Mouse (Mus musculus): ENCODE results near the gene Ribc2. TPM values are rescaled to one million over a fixed set of nuclear protein-coding genes. Genes with fewer than 3 reads are reported as not detected.
A peak's percentile ranks its signal among the peaks of the same experiment; 100 is the strongest.

The Ribc2 gene
- total RNA-seq, 2 experiments from 2014 or later = 0.52 TPM; not detected in 1

GRCm38 (mm10) chr15:85177576-85177975, 45.7 kb downstream of the Ribc2 start:
- DNase-seq (ENCODE audit: extremely low spot score in 1 of 2, low spot score in 1 of 2) = peak in 1 of 2 experiments; percentile 50

GRCm38 (mm10) chr15:85178172-85178571, 46.3 kb downstream of the Ribc2 start:
- DNase-seq (ENCODE audit: extremely low spot score in 1 of 2, low spot score in 1 of 2) = no peak

- DNase-seq (ENCODE audit: extremely low spot score in 1 of 2, low spot score in 1 of 2) = no peak
These were observed 47.8 kb downstream of the Ribc2 start for GRCm38 (mm10) chr15:85179528-85180180.

- no peak for DNase-seq (ENCODE audit: extremely low spot score in 1 of 2, low spot score in 1 of 2)
These were observed 48.5 kb downstream of the Ribc2 start for GRCm38 (mm10) chr15:85180368-85180767.

GRCm38 (mm10) chr15:85182063-85182462, 50.2 kb downstream of the Ribc2 start:
- no peak for DNase-seq (ENCODE audit: extremely low spot score in 1 of 2, low spot score in 1 of 2)

- DNase-seq (ENCODE audit: extremely low spot score in 1 of 2, low spot score in 1 of 2) = no peak
These were observed 55.0 kb downstream of the Ribc2 start for GRCm38 (mm10) chr15:85186916-85187315.

- no peak for DNase-seq (ENCODE audit: extremely low spot score in 1 of 2, low spot score in 1 of 2)
These were observed 56.4 kb downstream of the Ribc2 start for GRCm38 (mm10) chr15:85188167-85188778.

Other genes with a start within 250 kb of the Ribc2 start
- 1 to 10 TPM in 1 of 2 experiments, under 1 TPM in 1; 0.89 to 1.6 TPM for gene Gm29666, start 212.0 kb upstream of the Ribc2 start, total RNA-seq (2021)
- 10 to 100 TPM; 31.0 to 32.5 TPM for gene Nup50, start 208.7 kb upstream of the Ribc2 start, total RNA-seq (2021)
- gene 5031439G07Rik, start 143.5 kb upstream of the Ribc2 start, total RNA-seq (2021) = 10 to 100 TPM; 80.6 to 99.0 TPM
- not detected for gene Upk3a, start 114.9 kb upstream of the Ribc2 start, total RNA-seq (2021)
- 10 to 100 TPM; 29.6 to 31.6 TPM for gene Fam118a, start 103.1 kb upstream of the Ribc2 start, total RNA-seq (2021)
- gene Smc1b, start 114 bp upstream of the Ribc2 start, total RNA-seq (2021) = under 1 TPM in 1 of 2 experiments, not detected in 1; 0.16 TPM
- gene Fbln1, start 73.9 kb downstream of the Ribc2 start, total RNA-seq (2021) = 10 to 100 TPM; 11.3 to 13.5 TPM
- 100 to 1,000 TPM; 292 to 314 TPM for gene Atxn10, start 204.2 kb downstream of the Ribc2 start, total RNA-seq (2021)

Data from layer of hippocampus, postnatal 25 days (tissue).